Mouse (Mus musculus): ENCODE data around the gene Dgkq.

DNA sequence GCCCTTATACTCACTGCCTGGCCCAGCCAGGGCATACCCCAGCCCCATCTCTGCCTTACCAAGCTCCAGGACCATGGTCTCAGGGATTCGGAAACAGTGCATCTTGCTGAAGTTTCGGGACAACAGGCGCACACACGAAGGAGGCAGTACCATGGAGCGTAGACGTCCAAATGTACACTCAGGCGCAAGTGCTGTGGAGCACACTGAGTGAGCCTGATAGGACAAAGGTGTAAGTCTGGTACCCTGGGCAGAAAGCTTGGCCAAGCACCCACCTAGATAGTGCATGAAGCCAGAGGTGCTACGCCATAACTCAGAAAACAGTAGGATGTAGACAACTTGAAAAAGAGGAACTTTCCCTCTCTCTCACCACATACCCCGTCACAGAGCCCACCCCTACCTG lies 14.1 kb downstream of the Dgkq start:
- TF ChIP-seq CTCF (IDR thresholded peaks at IDR 0.05; ENCODE audit: extremely low read depth, insufficient read depth, low read length) (no peak), POLR2A (IDR thresholded peaks at IDR 0.05; ENCODE audit: extremely low read depth, insufficient read depth, low read length) (no peak)

All from cortical plate, adult 2 months (tissue).